Mouse (Mus musculus): ENCODE measurements around the gene Crip1.

DNA sequence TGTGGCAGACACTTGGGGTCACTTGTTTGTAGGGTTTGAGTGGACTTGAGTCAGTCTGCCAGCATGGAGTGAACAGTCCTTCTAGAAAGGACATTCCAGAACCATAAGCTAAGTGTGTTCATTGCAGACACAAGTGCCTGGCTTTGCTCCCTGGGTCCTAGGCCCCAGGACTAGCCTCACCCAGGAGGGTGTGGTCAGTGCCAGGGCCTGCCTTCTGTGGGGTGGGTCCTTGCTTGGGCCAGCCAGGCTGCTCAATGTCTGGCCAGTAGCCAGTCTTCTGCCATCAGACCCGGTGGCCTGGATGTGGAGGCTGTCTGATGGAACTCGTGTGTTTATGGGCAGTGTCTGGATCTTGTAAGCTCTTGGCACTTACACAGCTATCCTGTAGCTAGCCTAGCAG is 13.5 kb upstream of the Crip1 start:
- TF ChIP-seq MEF2A (IDR thresholded peaks at IDR 0.05; ENCODE audit: extremely low read depth, insufficient replicate concordance, low read depth, low read length, poor library complexity, severe bottlenecking) (no peak), CTCF (IDR thresholded peaks at IDR 0.05 in 2 of 3, conservative IDR thresholded peaks at IDR 0.05 in 1 of 3; ENCODE audit: control insufficient read depth in 1 of 3, insufficient read depth in 1 of 3, low read depth in 2 of 3, low read length in 3 of 3, poor library complexity in 1 of 3, severe bottlenecking in 1 of 3) (no peak), JUND (IDR thresholded peaks at IDR 0.05; ENCODE audit: low read depth, low read length) (no peak), GATA1 (IDR thresholded peaks at IDR 0.05; ENCODE audit: low read depth, low read length) (no peak), POLR2A (IDR thresholded peaks at IDR 0.05; ENCODE audit: control insufficient read depth in 1 of 2, insufficient read depth in 1 of 2, low read depth in 1 of 2, low read length in 2 of 2, poor library complexity in 1 of 2) (no peak), ZMIZ1 (IDR thresholded peaks at IDR 0.05; ENCODE audit: low read depth, low read length) (no peak), RAD21 (IDR thresholded peaks at IDR 0.05; ENCODE audit: low read depth, low read length) (no peak), SIN3A (IDR thresholded peaks at IDR 0.05; ENCODE audit: low read length) (no peak), BHLHE40 (IDR thresholded peaks at IDR 0.05; ENCODE audit: borderline replicate concordance, low read depth, low read length) (no peak), EP300 (IDR thresholded peaks at IDR 0.05; ENCODE audit: low read depth in 1 of 2, low read length in 2 of 2) (no peak), CHD1 (IDR thresholded peaks at IDR 0.05; ENCODE audit: low read depth, low read length) (no peak), MXI1 (IDR thresholded peaks at IDR 0.05; ENCODE audit: low read depth, low read length) (no peak), USF1 (IDR thresholded peaks at IDR 0.05; ENCODE audit: low read depth, low read length) (no peak)
